ENCODE assay signal across 8 mouse cellular contexts in the genomic region with DNA sequence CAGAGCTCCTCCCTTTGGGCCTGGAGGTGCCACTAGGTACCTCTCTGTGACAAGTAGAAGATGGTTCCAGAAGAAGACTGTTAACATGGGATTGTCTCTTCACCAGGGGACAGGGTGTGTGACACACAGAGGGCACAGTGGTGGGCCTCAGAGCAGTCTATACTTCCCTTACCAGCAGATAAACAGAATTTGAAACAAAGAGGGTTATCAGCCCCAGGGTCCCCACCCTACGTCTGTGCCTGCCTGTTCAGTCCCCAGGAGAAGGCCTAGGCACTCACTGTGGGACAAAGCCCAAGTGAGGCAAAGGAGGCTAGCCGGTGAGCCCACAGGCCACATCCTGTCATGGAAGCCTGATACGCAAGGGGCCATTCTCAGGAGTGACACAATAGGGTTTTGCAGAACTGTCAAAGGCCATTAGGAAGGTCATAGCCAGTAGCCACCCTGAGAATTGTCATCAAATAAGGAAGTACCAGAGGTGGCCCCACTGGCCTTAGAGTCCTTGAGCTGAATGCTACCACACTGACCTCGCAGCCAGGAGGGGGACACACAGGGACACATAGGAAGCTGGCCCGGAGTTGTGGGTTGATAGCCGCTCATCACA. TPM values are rescaled to one million over a fixed set of nuclear protein-coding genes. Genes with fewer than 3 reads are reported as not detected.
A peak's percentile ranks its signal among the peaks of the same experiment; 100 is the strongest.
DNase-seq lines count a peak whose midpoint lies in the region; ATAC-seq and TF ChIP-seq lines count a peak whose summit lies in the region.
"Had no signal": no experiment of that assay in that cellular context is flagged by ENCODE, and none has a peak within 500 bp of the region (broad histone marks: within the 10 kb centered on the region; RNA-seq: fewer than 3 reads in every experiment).

A gene (plus strand): TSS at position 480 of the 601 bp plus-strand sequence.

- peak within 1 kb of the TSS; percentile 46 for H3K9ac ChIP-seq in liver, embryonic 11.5 days (ENCODE audit: low read depth, low read length)
- H3K9ac ChIP-seq in neural tube, embryonic 15.5 days (replicated peaks), result no peak within 1 kb of the TSS
- H3K9ac ChIP-seq: forebrain, embryonic 12.5 days had no signal

- TF ChIP-seq CTCF in lung, adult 2 months (IDR thresholded peaks at IDR 0.05; ENCODE audit: insufficient read depth, low read length), result no peak

- TF ChIP-seq POLR2A in lung, adult 2 months (IDR thresholded peaks at IDR 0.05; ENCODE audit: borderline replicate concordance, extremely low read depth, low read depth, low read length), result peak; percentile 10; the same call in 1 of the 2 replicates

- no peaks in the 10 kb centered on the region for H3K36me3 ChIP-seq in liver, embryonic 11.5 days (ENCODE audit: control insufficient read depth, insufficient read depth, low read length)
- H3K36me3 ChIP-seq in neural tube, embryonic 15.5 days, result no peaks in the 10 kb centered on the region
- H3K36me3 ChIP-seq: forebrain, embryonic 12.5 days had no signal

- H3K4me2 ChIP-seq in liver, embryonic 11.5 days, result peak within 1 kb of the TSS; percentile 16
- H3K4me2 ChIP-seq in neural tube, embryonic 15.5 days, result no peak within 1 kb of the TSS
- H3K4me2 ChIP-seq: forebrain, embryonic 12.5 days had no signal

- no peaks in the 10 kb centered on the region for H3K27me3 ChIP-seq in liver, embryonic 11.5 days (replicated peaks; ENCODE audit: control insufficient read depth, insufficient read depth, low read length)
- no peaks in the 10 kb centered on the region for H3K27me3 ChIP-seq in neural tube, embryonic 15.5 days (replicated peaks)
- H3K27me3 ChIP-seq: forebrain, embryonic 12.5 days had no signal

- WGBS in lung, adult 2 months, result 72% methylated on average over 6 of the region's 6 CpGs
- 43% methylated on average over 6 of the region's 6 CpGs for WGBS in liver, embryonic 11.5 days
- 78% methylated on average over 6 of the region's 6 CpGs for WGBS in neural tube, embryonic 15.5 days

- H3K27ac ChIP-seq in liver, embryonic 11.5 days (ENCODE audit: low read depth, low read length), result peak within 1 kb of the TSS; percentile 71
- H3K27ac ChIP-seq in neural tube, embryonic 15.5 days (replicated peaks), result 0 out of 2 replicates have a peak within 1 kb of the TSS, but pooled peaks have one; percentile 23

- peak; percentile 54 for ATAC-seq in granulocyte monocyte progenitor cell, adult 5-6 weeks (replicated peaks; ENCODE audit: poor library complexity, severe bottlenecking)
- ATAC-seq in liver, embryonic 11.5 days (replicated peaks; ENCODE audit: low FRiP score), result peak; percentile 87
- ATAC-seq in neural tube, embryonic 15.5 days (ENCODE audit: low FRiP score), result no peak

- peak within 1 kb of the TSS; percentile 31 for H3K4me3 ChIP-seq in lung, adult 2 months (replicated peaks; ENCODE audit: extremely low read depth, low read depth, low read length)
- no peak within 1 kb of the TSS for H3K4me3 ChIP-seq in liver, embryonic 11.5 days (ENCODE audit: low read depth, low read length)
- no peak within 1 kb of the TSS for H3K4me3 ChIP-seq in neural tube, embryonic 15.5 days (replicated peaks)
- H3K4me3 ChIP-seq: forebrain, embryonic 12.5 days had no signal

- peaks cover 17% of the 10 kb centered on the region for H3K4me1 ChIP-seq in lung, adult 2 months (ENCODE audit: control insufficient read depth, insufficient read depth, low read length)
- H3K4me1 ChIP-seq in liver, embryonic 11.5 days (replicated peaks; ENCODE audit: control insufficient read depth, insufficient read depth, low read length), result peaks cover 29% of the 10 kb centered on the region
- H3K4me1 ChIP-seq in neural tube, embryonic 15.5 days, result peaks cover 17% of the 10 kb centered on the region

- no peaks in the 10 kb centered on the region for H3K9me3 ChIP-seq in liver, embryonic 11.5 days (ENCODE audit: control insufficient read depth, low read length)
- no peaks in the 10 kb centered on the region for H3K9me3 ChIP-seq in neural tube, embryonic 15.5 days (replicated peaks)
- H3K9me3 ChIP-seq: forebrain, embryonic 12.5 days had no signal

- DNase-seq in lung, adult 2 months, result no peak
- DNase-seq in lung, postnatal 10 days, result no peak
- DNase-seq in liver, embryonic 11.5 days (ENCODE audit: low spot score), result no peak
- no peak for DNase-seq in gastrocnemius, adult 18-20 months (ENCODE audit: low spot score)
- no peak for DNase-seq in urinary bladder, postnatal 4 days (ENCODE audit: low spot score in 2 of 2)

RNA-seq across cellular contexts. Expression of the gene that starts here (rescaled TPM):
- polyA plus RNA-seq in lung, adult 2 months (2012; rRNA removed), result 7.2 and 9.0 TPM in 2 replicates
- 0.53 and 5.8 TPM in 2 replicates for total RNA-seq in granulocyte monocyte progenitor cell, adult 5-6 weeks (2014; fragmentation: Nextera tagmentation)
- total RNA-seq in granulocyte monocyte progenitor cell, adult 5-6 weeks (2017), result 1.4 and 3.6 TPM in 2 replicates
- polyA plus RNA-seq in liver, embryonic 11.5 days (2014; fragmentation: Nextera tagmentation; extraction: Ambion mirVana), result 1.5 and 1.6 TPM in 2 replicates
- polyA plus RNA-seq in neural tube, embryonic 15.5 days (2015; fragmentation: Nextera tagmentation; extraction: Ambion mirVana), result 0.47 and 0.64 TPM in 2 replicates
- total RNA-seq in gastrocnemius, adult 18-20 months (2021), result under 1 TPM; 0.12 to 0.21 TPM
